Mouse (Mus musculus) heart, adult 2 months (tissue): ENCODE data around the gene Cntfr. TPM values are rescaled to one million over a fixed set of nuclear protein-coding genes. Genes with fewer than 3 reads are reported as not detected.
"Not testable (repeated sequence)": the region's sequence is repeated elsewhere in the genome, so short reads cannot be mapped to it uniquely, and the experiment has no call there.

Experiments used
- DNase-seq, 2 experiments: peaks; one replicate each; pipeline ENCODE4 v3.0.0; 2021
- H3K27ac ChIP-seq: fragments of 200-600 bp; 2 replicates; pipeline ENCODE4 v1.8.1; 2022
- H3K27me3 ChIP-seq: fragments of 200-500 bp; 2 replicates; pipeline ENCODE4 v1.6.1; 2012; ENCODE audit warnings: mild to moderate bottlenecking, low read length, inconsistent platforms, mixed read lengths; ENCODE audit not compliant: control insufficient read depth, insufficient read depth
- H3K36me3 ChIP-seq: fragments of 200-500 bp; 2 replicates; pipeline ENCODE4 v1.6.1; 2012; ENCODE audit warnings: low read length, inconsistent platforms; ENCODE audit not compliant: control insufficient read depth, insufficient read depth
- H3K4me1 ChIP-seq: fragments of 200-500 bp; 2 replicates; pipeline ENCODE4 v1.6.1; 2011; ENCODE audit warnings: low read length; ENCODE audit not compliant: control insufficient read depth, insufficient read depth
- H3K4me3 ChIP-seq: fragments of 200-600 bp; 2 replicates; pipeline ENCODE4 v1.8.1; 2022
- H3K79me2 ChIP-seq: fragments of 200-500 bp; replicated peaks from 2 replicates; pipeline ENCODE4 v1.6.1; 2012; ENCODE audit warnings: mild to moderate bottlenecking, inconsistent platforms, low read length, moderate library complexity, mixed read lengths; ENCODE audit not compliant: control insufficient read depth, insufficient read depth
- H3K9ac ChIP-seq: fragments of 200-500 bp; 2 replicates; pipeline ENCODE4 v1.6.1; 2012; ENCODE audit warnings: low read depth, mild to moderate bottlenecking, control low read depth, inconsistent platforms, low read length, mixed read lengths
- CTCF ChIP-seq: fragments of 200-600 bp; IDR thresholded peaks from 2 replicates; pipeline ENCODE4 v1.8.1; 2022; ENCODE audit warnings: antibody characterized with exemption, mild to moderate bottlenecking, moderate library complexity
- EP300 ChIP-seq: fragments of 200-500 bp; IDR thresholded peaks from 2 replicates; pipeline ENCODE4 v1.6.1; 2011; ENCODE audit warnings: low read depth, low read length, control low read depth; ENCODE audit not compliant: insufficient read depth
- POLR2A ChIP-seq: fragments of 200-500 bp; IDR thresholded peaks from 2 replicates; pipeline ENCODE4 v1.6.1; 2011; ENCODE audit warnings: mild to moderate bottlenecking, low read depth, low read length, control low read depth; ENCODE audit not compliant: insufficient read depth
- WGBS: fragments of 180-500 bp; shearing (Covaris S2); methylation state at CpG from one replicate; pipeline ENCODE4 v1.1.7; 2018; 5-methylcytosine and 5-hydroxymethylcytosine counted together
- intact Hi-C: fragments of 180-260 bp; cut with DNase I; formaldehyde crosslinking; loops from one replicate; pipeline ENCODE4 v1.15.1; 2025
- polyA plus RNA-seq: library from polyadenylated mRNA; depleted of rRNA; stranded (reverse); fragments of >200 nt; gene quantifications from 2 replicates; pipeline ENCODE4 v1.2.3, GENCODE M21; 2012
- total RNA-seq, 2 experiments: library from RNA; stranded (reverse); gene quantifications; 2 replicates each; pipeline ENCODE4 v1.2.3; 2021

Gene Cntfr
- total and polyA plus RNA-seq, 3 experiments = 4.1 to 11.4 (median 5.4) TPM

DNA sequence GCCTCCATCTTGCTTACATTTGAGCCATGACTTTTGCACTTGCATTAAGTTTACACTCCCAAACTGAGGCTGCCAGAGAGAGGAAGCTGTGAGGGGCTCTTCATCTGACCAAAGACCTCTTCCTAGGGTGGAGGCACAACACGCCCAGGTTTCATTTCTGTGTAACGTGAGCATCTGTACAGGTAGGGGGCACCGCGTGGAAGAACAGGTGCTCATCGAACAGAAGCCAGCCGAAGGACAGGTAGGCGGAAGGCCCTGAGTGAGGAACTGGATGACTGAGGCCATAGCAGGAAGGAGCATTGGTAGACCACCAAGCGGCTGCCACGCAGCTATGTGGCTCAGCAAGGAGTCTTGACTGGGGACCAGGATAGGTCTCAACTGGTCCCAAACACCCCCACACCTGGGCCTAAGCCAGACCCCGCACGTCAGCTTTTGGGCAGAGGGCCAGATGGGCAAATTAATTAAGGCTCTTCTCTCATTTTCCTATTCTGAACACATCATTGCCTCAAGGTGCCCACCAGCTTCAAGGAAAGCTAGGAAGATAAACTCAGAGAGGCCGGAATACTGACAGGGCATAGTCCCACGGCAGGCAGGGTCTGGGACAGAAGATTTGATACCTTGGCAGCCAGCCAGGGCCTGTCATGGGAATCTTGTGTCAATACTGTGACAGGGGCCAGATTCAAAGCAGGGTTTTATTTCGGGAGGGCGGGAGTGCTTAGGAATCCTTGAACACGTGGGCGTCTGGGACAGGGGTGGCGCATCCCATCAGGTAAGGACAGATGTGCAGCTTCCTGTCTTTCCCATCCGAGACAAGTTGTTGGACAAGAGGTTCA, 9.2 kb upstream of the Cntfr start:
- Histone ChIP-seq H3K27me3 (no peaks in the 10 kb centered on the region), H3K4me1 (no peaks in the 10 kb centered on the region), H3K9ac (no peak overlapping the region), H3K27ac (no peak overlapping the region), H3K36me3 (no peaks in the 10 kb centered on the region), H3K79me2 (no peaks in the 10 kb centered on the region), H3K4me3 (no peak overlapping the region)
- intact Hi-C loops = loop anchor here (5.0 kb wide), 1 partner anchor 94 kb away; no protein-coding TSS in a partner anchor
- WGBS = 54% methylated on average over 19 of the region's 19 CpGs
- no peak for TF ChIP-seq CTCF
- TF ChIP-seq EP300 = no peak
- TF ChIP-seq POLR2A = no peak
- DNase-seq = no peak

DNA sequence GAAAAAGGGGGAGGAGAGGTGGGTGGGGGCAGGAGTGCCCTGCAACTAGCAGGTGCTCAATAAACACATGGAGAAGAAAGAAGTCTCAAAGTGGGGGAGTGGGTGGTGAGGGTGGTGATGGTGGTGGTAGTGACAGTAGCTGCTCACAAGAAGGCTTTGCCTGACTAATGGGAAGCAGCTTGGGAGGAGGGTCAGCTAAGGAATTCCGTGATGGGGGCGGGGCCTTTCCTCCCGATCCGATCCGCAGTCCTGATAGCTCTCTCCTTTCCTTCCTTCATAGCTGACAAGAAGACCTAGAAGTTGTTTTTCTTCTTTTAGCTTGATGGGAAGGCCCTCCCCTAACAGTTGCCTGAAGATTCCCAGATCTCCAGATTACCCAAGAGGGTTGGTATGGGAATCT, 7.8 kb upstream of the Cntfr start:
- Histone ChIP-seq H3K79me2 (no peaks in the 10 kb centered on the region), H3K4me3 (no peak overlapping the region), H3K4me1 (no peaks in the 10 kb centered on the region), H3K27ac (no peak overlapping the region), H3K27me3 (no peaks in the 10 kb centered on the region), H3K9ac (no peak overlapping the region), H3K36me3 (no peaks in the 10 kb centered on the region)
- intact Hi-C loops = loop anchor here (5.0 kb wide), 1 partner anchor 92 kb away; no protein-coding TSS in a partner anchor
- no peak for DNase-seq
- TF ChIP-seq EP300 = no peak
- WGBS = 6% methylated on average over 5 of the region's 5 CpGs

DNA sequence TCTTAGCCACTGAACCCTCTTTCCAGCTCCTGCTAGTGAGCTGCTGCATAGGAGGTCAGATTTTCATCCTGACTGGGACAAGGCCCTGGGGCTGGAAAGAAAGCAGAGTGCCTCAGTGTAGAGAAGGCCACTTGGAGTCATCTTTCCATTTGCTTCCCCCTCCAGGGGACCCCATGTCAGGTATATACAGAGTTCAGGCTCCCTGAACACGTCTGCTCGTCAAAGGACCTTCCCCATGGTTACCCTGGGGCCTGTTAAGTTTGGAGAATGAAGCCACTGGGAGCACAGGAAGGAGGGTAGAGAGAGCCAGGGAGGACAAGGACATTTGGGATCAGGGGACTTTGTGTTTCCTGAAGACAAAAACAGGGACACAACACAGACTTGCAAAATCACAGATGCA, 5.3 kb upstream of the Cntfr start:
- H3K36me3 ChIP-seq, H3K4me1 ChIP-seq, H3K9ac ChIP-seq, H3K27ac ChIP-seq, H3K79me2 ChIP-seq, H3K27me3 ChIP-seq, DNase-seq, H3K4me3 ChIP-seq, intact Hi-C loops: not testable (repeated sequence)
- WGBS = 68% methylated on average over 2 of the region's 2 CpGs

DNA sequence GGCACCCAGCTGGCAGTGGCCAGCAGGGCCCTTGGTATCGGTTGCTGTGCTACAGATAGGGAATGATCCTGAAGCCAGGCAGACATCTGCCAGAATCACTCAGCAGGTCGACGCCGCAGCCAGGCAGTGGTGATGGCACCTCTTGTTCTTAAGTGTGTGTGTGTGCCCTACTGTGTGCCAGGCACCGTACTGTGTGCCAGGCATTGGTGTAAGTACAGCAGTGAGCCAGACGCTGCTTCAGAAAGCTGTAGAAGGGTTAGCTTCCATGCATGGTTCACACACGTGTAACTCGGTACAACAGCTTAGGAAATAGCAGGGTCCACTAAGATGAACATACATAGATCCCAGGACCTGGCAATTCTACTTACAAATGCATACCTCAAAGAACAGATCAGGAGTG, 3.3 kb upstream of the Cntfr start:
- WGBS = 48% methylated on average over 2 of the region's 8 CpGs
- H3K4me1 ChIP-seq, H3K27ac ChIP-seq, DNase-seq, H3K27me3 ChIP-seq, H3K36me3 ChIP-seq, H3K4me3 ChIP-seq, H3K79me2 ChIP-seq, H3K9ac ChIP-seq, intact Hi-C loops: not testable (repeated sequence)

DNA sequence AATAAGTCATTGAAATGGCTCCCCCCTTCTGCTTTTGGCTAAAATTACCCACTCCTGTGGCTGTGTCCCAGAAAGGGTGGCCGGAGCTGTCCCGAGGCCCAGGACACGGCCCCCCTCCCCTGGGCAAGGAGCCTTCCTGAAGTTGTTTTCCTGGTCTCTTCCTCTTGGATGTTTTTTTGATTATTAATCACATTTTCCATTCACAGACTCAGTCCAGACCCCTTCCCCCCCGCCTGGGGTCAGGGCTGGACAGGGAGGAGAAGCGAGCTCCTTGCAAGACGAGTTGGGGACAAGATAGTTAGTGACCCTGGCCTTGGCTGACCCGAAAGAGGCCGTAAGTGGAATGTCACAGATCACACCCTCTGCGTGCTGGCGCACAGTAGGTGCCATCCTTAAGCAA, 2.9 kb upstream of the Cntfr start, which contains the start of gene Il11ra1:
TSS of gene Il11ra1 (plus strand) at position 207 of the 400 bp plus-strand sequence.
- H3K4me1 ChIP-seq, DNase-seq, H3K27ac ChIP-seq, H3K36me3 ChIP-seq, H3K9ac ChIP-seq, H3K4me3 ChIP-seq, intact Hi-C loops, H3K79me2 ChIP-seq, H3K27me3 ChIP-seq: not testable (repeated sequence)
- WGBS = 38% methylated on average over 10 of the region's 10 CpGs

DNA sequence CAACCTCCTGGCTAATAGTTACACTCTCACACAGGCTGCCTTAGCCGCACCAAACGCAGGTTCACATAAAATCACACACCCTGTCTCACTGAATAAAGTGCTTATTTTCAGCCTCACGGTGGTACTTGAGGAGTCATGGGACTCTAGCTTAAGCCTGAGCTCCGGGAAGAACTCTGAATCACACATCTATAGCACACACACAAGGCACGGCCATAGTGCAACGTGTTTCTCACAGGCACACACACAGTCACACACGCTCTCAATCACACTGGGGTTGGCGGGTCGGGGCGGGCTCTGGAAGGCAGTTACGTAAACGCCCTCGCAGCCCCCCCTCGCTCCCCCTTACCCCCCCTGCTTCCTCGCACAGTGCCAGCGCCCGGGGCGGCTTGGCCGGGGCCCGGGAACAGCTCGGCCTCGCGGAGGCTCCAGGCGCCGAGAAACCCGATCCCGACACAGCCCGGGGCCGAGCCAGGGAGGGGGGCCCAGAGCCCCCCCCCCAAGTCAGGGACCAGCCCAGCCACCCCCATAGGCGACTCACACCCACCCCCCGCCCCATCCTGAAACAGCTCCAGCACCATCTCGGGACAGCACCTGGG, 1.6 kb upstream of the Cntfr start:
- H3K9ac ChIP-seq, H3K4me1 ChIP-seq, H3K27ac ChIP-seq, H3K79me2 ChIP-seq, H3K27me3 ChIP-seq, H3K36me3 ChIP-seq, intact Hi-C loops, H3K4me3 ChIP-seq: not testable (repeated sequence)
- WGBS = 10% methylated on average over 25 of the region's 32 CpGs
- DNase-seq = peak; percentile 69 to 72

DNA sequence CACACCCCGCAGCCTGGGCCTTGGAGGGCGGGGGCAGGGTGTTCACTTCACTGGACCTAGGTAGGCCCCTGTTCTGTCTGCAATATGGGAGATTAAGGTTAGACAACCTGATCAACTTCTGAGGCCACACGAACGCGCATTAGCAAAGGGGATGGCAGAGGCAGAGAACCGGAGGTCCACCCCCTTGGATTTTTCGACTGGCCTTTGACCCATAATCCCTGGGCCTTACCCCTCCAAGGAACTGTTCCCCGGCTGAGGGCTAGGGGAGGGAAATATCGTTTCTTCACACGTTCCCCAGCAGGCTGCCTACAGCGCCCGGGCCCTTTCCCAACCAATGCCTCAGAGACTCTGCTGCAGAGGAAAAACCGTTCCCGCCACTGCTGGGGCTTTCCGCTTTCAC, 437 bp downstream of the Cntfr start:
- DNase-seq, H3K27ac ChIP-seq, H3K9ac ChIP-seq, intact Hi-C loops, H3K27me3 ChIP-seq, H3K79me2 ChIP-seq, H3K4me3 ChIP-seq, H3K36me3 ChIP-seq, H3K4me1 ChIP-seq: not testable (repeated sequence)
- WGBS = 22% methylated on average over 14 of the region's 15 CpGs

DNA sequence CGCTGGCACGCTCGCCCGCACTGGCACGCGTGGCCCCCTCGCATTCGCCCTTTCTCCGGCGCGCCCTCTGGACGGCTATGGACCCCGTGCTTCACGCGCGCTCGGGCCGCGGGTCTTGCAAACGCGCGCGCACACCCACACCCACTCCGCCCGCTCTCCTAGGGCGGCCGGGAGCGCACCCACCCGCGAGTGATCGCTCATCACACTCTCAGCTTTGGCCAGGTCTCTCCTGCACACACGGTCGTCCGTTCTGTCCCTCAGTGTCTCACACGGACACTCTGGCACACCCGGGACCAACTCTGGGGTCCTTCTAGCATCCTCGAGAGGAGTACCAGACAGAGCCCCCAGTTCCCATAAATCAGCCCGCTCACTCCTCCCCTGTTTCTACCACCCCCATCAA, 1.1 kb downstream of the Cntfr start:
- H3K36me3 ChIP-seq, H3K27me3 ChIP-seq, H3K4me1 ChIP-seq, H3K27ac ChIP-seq, H3K4me3 ChIP-seq, H3K9ac ChIP-seq, DNase-seq, intact Hi-C loops, H3K79me2 ChIP-seq: not testable (repeated sequence)
- 12% methylated on average over 17 of the region's 38 CpGs for WGBS

DNA sequence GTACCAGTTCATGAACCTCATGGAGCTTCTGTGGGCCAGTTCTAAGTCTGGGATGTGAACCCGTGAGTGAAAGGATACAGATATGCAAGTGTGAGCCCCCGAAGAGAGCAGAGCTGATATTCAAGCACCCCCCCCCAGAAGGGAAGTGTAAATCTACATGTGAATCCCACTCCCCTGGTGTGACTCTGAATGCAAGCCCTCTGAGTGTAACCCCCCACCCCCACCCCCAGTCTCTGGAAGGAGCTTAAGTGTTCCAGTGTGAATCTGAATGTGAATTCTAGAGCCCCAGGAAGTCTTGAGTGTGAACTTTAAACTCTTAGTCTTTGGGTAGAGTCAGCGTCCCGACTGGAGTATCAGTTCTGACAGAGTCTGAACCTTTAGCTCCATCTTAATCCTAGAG, 3.4 kb downstream of the Cntfr start:
- intact Hi-C loops, H3K4me3 ChIP-seq: not testable (repeated sequence)

More for the DNA sequence above, 3.4 kb downstream of the Cntfr start:
- DNase-seq, H3K9ac ChIP-seq, H3K79me2 ChIP-seq, H3K4me1 ChIP-seq, H3K36me3 ChIP-seq, H3K27ac ChIP-seq, H3K27me3 ChIP-seq: not testable (repeated sequence)
- WGBS = 31% methylated on average over 4 of the region's 4 CpGs
